Mouse (Mus musculus) retina, postnatal 1 day (tissue): ENCODE results near the gene Gstm4.
"Not testable (repeated sequence)": the region's sequence is repeated elsewhere in the genome, so short reads cannot be mapped to it uniquely, and the experiment has no call there.

ENCODE experiments used
- DNase-seq: peaks from one replicate; pipeline ENCODE4 v3.0.0-alpha.2; 2012

Gstm4 gene

GRCm38 (mm10) chr3:108069231-108069870 lies 24.7 kb upstream of the Gstm4 start:
- DNase-seq: no peak

GRCm38 (mm10) chr3:108068826-108069225 lies 24.1 kb upstream of the Gstm4 start:
- no peak for DNase-seq

GRCm38 (mm10) chr3:108067370-108067934 lies 22.8 kb upstream of the Gstm4 start:
- DNase-seq: no peak

- no peak for DNase-seq
Measured at GRCm38 (mm10) chr3:108065551-108065950, 20.9 kb upstream of the Gstm4 start.

- no peak for DNase-seq
Measured at GRCm38 (mm10) chr3:108064672-108065071, 20.0 kb upstream of the Gstm4 start.

- no peak for DNase-seq
Measured at GRCm38 (mm10) chr3:108062648-108063047, 18.0 kb upstream of the Gstm4 start.

- peak; percentile 87 for DNase-seq
Measured at GRCm38 (mm10) chr3:108061420-108061819, 16.7 kb upstream of the Gstm4 start.

GRCm38 (mm10) chr3:108050493-108050892 lies 5.8 kb upstream of the Gstm4 start:
- no peak for DNase-seq

- DNase-seq: no peak
Measured at GRCm38 (mm10) chr3:108048306-108048705, 3.6 kb upstream of the Gstm4 start.

GRCm38 (mm10) chr3:108046944-108047655 lies 2.4 kb upstream of the Gstm4 start:
- DNase-seq: no peak

- DNase-seq: no peak
Measured at GRCm38 (mm10) chr3:108033156-108033555, 11.5 kb downstream of the Gstm4 start.

- no peak for DNase-seq
Measured at GRCm38 (mm10) chr3:108032113-108032512, 12.6 kb downstream of the Gstm4 start.

- peak; percentile 38 for DNase-seq
Measured at GRCm38 (mm10) chr3:108028641-108029365, 15.9 kb downstream of the Gstm4 start.

GRCm38 (mm10) chr3:108026597-108026996 lies 18.1 kb downstream of the Gstm4 start:
- DNase-seq: no peak

GRCm38 (mm10) chr3:108026049-108026448 lies 18.6 kb downstream of the Gstm4 start:
- no peak for DNase-seq

- DNase-seq: no peak
Measured at GRCm38 (mm10) chr3:108025318-108025717, 19.4 kb downstream of the Gstm4 start.

- DNase-seq: no peak
Measured at GRCm38 (mm10) chr3:108022650-108023049, 22.0 kb downstream of the Gstm4 start.

GRCm38 (mm10) chr3:108020351-108021022 lies 24.2 kb downstream of the Gstm4 start:
- DNase-seq: not testable (repeated sequence)

GRCm38 (mm10) chr3:108019226-108019625 lies 25.5 kb downstream of the Gstm4 start:
- DNase-seq: not testable (repeated sequence)

- DNase-seq: no peak
Measured at GRCm38 (mm10) chr3:108018190-108018820, 26.4 kb downstream of the Gstm4 start.

- peak; percentile 97 for DNase-seq
Measured at GRCm38 (mm10) chr3:108017473-108018189, 27.1 kb downstream of the Gstm4 start, which contains the start of gene Gstm1. Gstm1 (minus strand) TSS chr3:108017973.

- not testable (repeated sequence) for DNase-seq
Measured at GRCm38 (mm10) chr3:108016468-108016867, 28.2 kb downstream of the Gstm4 start.
